Comparison of ENCODE assay signal across 8 mouse cellular contexts in genomic region chr7:127991643-127992487, GRCm38 (mm10). TPM values are rescaled to one million over a fixed set of nuclear protein-coding genes. Genes with fewer than 3 reads are reported as not detected.
DNase-seq lines count a peak whose midpoint lies in the region; ATAC-seq and TF ChIP-seq lines count a peak whose summit lies in the region.

No protein-coding gene starts in this region.

- no peak for TF ChIP-seq POLR2A in cortical plate, adult 2 months (IDR thresholded peaks at IDR 0.05; ENCODE audit: extremely low read depth, insufficient read depth, low read length)

- H3K9ac ChIP-seq in limb, embryonic 13.5 days = no peak overlapping the region
- no peak overlapping the region for H3K9ac ChIP-seq in stomach, embryonic 15.5 days

- H3K4me3 ChIP-seq in cortical plate, adult 2 months (ENCODE audit: insufficient read depth, low read length) = no peak overlapping the region
- H3K4me3 ChIP-seq in limb, embryonic 13.5 days = no peak overlapping the region
- peak overlapping the region; percentile 44; the same call in 1 of the 2 replicates for H3K4me3 ChIP-seq in stomach, embryonic 15.5 days (replicated peaks)

- TF ChIP-seq CTCF in cortical plate, adult 2 months (IDR thresholded peaks at IDR 0.05; ENCODE audit: extremely low read depth, insufficient read depth, low read length) = peak; percentile 53

- H3K4me2 ChIP-seq in limb, embryonic 13.5 days (replicated peaks) = no peak overlapping the region
- H3K4me2 ChIP-seq in stomach, embryonic 15.5 days = peak overlapping the region; percentile 63; the same call in 1 of the 2 replicates

- 48% methylated on average over 6 of the region's 6 CpGs for WGBS in limb, embryonic 13.5 days
- WGBS in stomach, embryonic 15.5 days = 45% methylated on average over 6 of the region's 6 CpGs

- H3K36me3 ChIP-seq in limb, embryonic 13.5 days = peaks cover 42% of the 10 kb centered on the region
- peaks cover 5% of the 10 kb centered on the region; the same call in 1 of the 2 replicates for H3K36me3 ChIP-seq in stomach, embryonic 15.5 days

- no peaks in the 10 kb centered on the region for H3K9me3 ChIP-seq in limb, embryonic 13.5 days
- H3K9me3 ChIP-seq in stomach, embryonic 15.5 days = no peaks in the 10 kb centered on the region

- intact Hi-C loops in gastrocnemius, postnatal 36 days (cut with DNase I) = no loop called here

- ATAC-seq in limb, embryonic 13.5 days (ENCODE audit: low FRiP score, low read depth) = peak; percentile 33; the same call in 1 of the 2 replicates
- ATAC-seq in stomach, embryonic 15.5 days (ENCODE audit: insufficient read depth, low FRiP score, low read depth) = peak; percentile 19; the same call in 1 of the 2 replicates

- peaks cover 4% of the 10 kb centered on the region; the same call in 1 of the 2 replicates for H3K4me1 ChIP-seq in cortical plate, adult 2 months (ENCODE audit: control insufficient read depth, insufficient read depth, low read length)
- peaks cover 13% of the 10 kb centered on the region for H3K4me1 ChIP-seq in limb, embryonic 13.5 days
- H3K4me1 ChIP-seq in stomach, embryonic 15.5 days = no peaks in the 10 kb centered on the region; the same call in 1 of the 2 replicates

- no peak overlapping the region for H3K27ac ChIP-seq in cortical plate, adult 2 months (ENCODE audit: insufficient read depth, low read length)
- H3K27ac ChIP-seq in limb, embryonic 13.5 days = no peak overlapping the region
- peak overlapping the region; percentile 84; the same call in 1 of the 2 replicates for H3K27ac ChIP-seq in stomach, embryonic 15.5 days

- peak; percentile 86 for DNase-seq in urinary bladder, postnatal 14 days (ENCODE audit: low spot score)
- DNase-seq in urinary bladder, postnatal 10 days (ENCODE audit: low spot score) = no peak
- DNase-seq in gastrocnemius, postnatal 36 days = peak; percentile 41 to 57
- DNase-seq in kidney, adult 8-10 months = peak; percentile 52 to 81
- DNase-seq in monocyte, adult 2 months (ENCODE audit: low read depth in 1 of 2, low spot score in 2 of 2) = peak; percentile 33 to 67

- H3K27me3 ChIP-seq in limb, embryonic 13.5 days = no peaks in the 10 kb centered on the region
- no peaks in the 10 kb centered on the region for H3K27me3 ChIP-seq in stomach, embryonic 15.5 days (replicated peaks)

RNA-seq across cellular contexts. Expression of gene Pycard, which starts 1.8 kb away (rescaled TPM):
- 8.9 and 10.6 TPM in 2 replicates for polyA plus RNA-seq in cortical plate, adult 2 months (2012; rRNA removed)
- 1 to 10 TPM; 1.2 to 1.6 TPM for total RNA-seq in gastrocnemius, postnatal 36 days (2021)
- 22.5 and 27.7 TPM in 2 replicates for polyA plus RNA-seq in limb, embryonic 13.5 days (2015; fragmentation: Nextera tagmentation; extraction: Ambion mirVana)
- 177 and 185 TPM in 2 replicates for polyA plus RNA-seq in stomach, embryonic 15.5 days (2015; fragmentation: Nextera tagmentation; extraction: Ambion mirVana)

RNA-seq across cellular contexts. Expression of gene Trim72, which starts 11.9 kb away (rescaled TPM):
- 1.6 and 1.7 TPM in 2 replicates for polyA plus RNA-seq in cortical plate, adult 2 months (2012; rRNA removed)
- total RNA-seq in gastrocnemius, postnatal 36 days (2021) = 100 to 1,000 TPM; 200 to 226 TPM
- 1.7 and 1.8 TPM in 2 replicates for polyA plus RNA-seq in limb, embryonic 13.5 days (2015; fragmentation: Nextera tagmentation; extraction: Ambion mirVana)
- 0.09 and 0.41 TPM in 2 replicates for polyA plus RNA-seq in stomach, embryonic 15.5 days (2015; fragmentation: Nextera tagmentation; extraction: Ambion mirVana)

RNA-seq across cellular contexts. Expression of gene Fus, which starts 24.6 kb away (rescaled TPM):
- polyA plus RNA-seq in cortical plate, adult 2 months (2012; rRNA removed) = 380 and 408 TPM in 2 replicates
- 10 to 100 TPM; 60.9 to 92.2 TPM for total RNA-seq in gastrocnemius, postnatal 36 days (2021)
- 542 and 587 TPM in 2 replicates for polyA plus RNA-seq in limb, embryonic 13.5 days (2015; fragmentation: Nextera tagmentation; extraction: Ambion mirVana)
- 367 and 393 TPM in 2 replicates for polyA plus RNA-seq in stomach, embryonic 15.5 days (2015; fragmentation: Nextera tagmentation; extraction: Ambion mirVana)

RNA-seq across cellular contexts. Expression of gene Prss36, which starts 45.3 kb away (rescaled TPM):
- 17.0 and 17.9 TPM in 2 replicates for polyA plus RNA-seq in cortical plate, adult 2 months (2012; rRNA removed)
- 1 to 10 TPM; 6.5 to 7.2 TPM for total RNA-seq in gastrocnemius, postnatal 36 days (2021)
- 9.6 and 11.9 TPM in 2 replicates for polyA plus RNA-seq in limb, embryonic 13.5 days (2015; fragmentation: Nextera tagmentation; extraction: Ambion mirVana)
- polyA plus RNA-seq in stomach, embryonic 15.5 days (2015; fragmentation: Nextera tagmentation; extraction: Ambion mirVana) = 10.8 and 10.9 TPM in 2 replicates
